Mouse (Mus musculus) embryonic facial prominence, embryonic 10.5 days (tissue): Measurements from ENCODE around the gene Sult2a8. TPM values are rescaled to one million over a fixed set of nuclear protein-coding genes. Genes with fewer than 3 reads are reported as not detected.
"Not testable (repeated sequence)": the region's sequence is repeated elsewhere in the genome, so short reads cannot be mapped to it uniquely, and the experiment has no call there.

Experiments
- DNase-seq: peaks from one replicate; pipeline ENCODE4 v3.0.0-alpha.2; 2017; ENCODE audit warnings: low spot score
- H3K27ac ChIP-seq: fragments of 300-500 bp; sonication (generic); replicated peaks from 2 replicates; pipeline ENCODE4 v1.5.1; 2016; ENCODE audit warnings: mild to moderate bottlenecking
- H3K27me3 ChIP-seq: fragments of 300-500 bp; sonication (generic); replicated peaks from 2 replicates; pipeline ENCODE4 v1.6.1; 2016; ENCODE audit warnings: low read depth, mild to moderate bottlenecking; ENCODE audit not compliant: poor library complexity, severe bottlenecking
- H3K36me3 ChIP-seq: fragments of 300-500 bp; sonication (generic); replicated peaks from 2 replicates; pipeline ENCODE4 v1.6.1; 2016; ENCODE audit warnings: mild to moderate bottlenecking, moderate library complexity
- H3K4me1 ChIP-seq: fragments of 300-500 bp; sonication (generic); 2 replicates; pipeline ENCODE4 v1.6.1; 2016
- H3K4me3 ChIP-seq: fragments of 300-500 bp; sonication (generic); 2 replicates; pipeline ENCODE4 v1.5.1; 2016; ENCODE audit warnings: mild to moderate bottlenecking, moderate library complexity
- H3K9me3 ChIP-seq: fragments of 300-500 bp; sonication (generic); 2 replicates; pipeline ENCODE4 v1.6.1; 2016; ENCODE audit warnings: mild to moderate bottlenecking
- WGBS: fragments of 180-500 bp; shearing (Covaris S2); methylation state at CpG from one replicate; pipeline ENCODE4 v1.1.7; 2016; 5-methylcytosine and 5-hydroxymethylcytosine counted together
- polyA plus RNA-seq: library from polyadenylated mRNA; unstranded; fragments of >200 nt; fragmentation: Nextera tagmentation; extraction: Ambion mirVana; gene quantifications from 2 replicates; pipeline ENCODE4 v1.2.1, GENCODE M21; 2016

The Sult2a8 gene
- not detected in 2 replicates for polyA plus RNA-seq

DNA sequence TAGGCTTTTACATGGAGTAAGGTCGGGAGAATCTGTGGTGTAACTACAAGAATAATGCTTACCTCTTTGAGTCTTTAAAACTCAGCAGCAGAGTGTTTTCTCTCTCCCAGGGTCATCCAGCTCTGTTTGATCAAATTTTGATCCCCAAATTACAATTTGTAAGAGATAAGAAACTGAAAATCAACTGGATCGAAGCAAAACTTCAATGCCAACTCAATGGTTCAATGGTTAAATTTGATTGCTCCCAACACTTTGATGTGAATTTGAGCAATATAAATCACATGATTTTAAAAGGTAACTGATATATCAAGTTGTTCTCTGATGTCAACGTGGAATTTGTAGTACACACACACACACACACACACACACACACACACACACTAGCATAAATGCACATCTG lies at the start of gene Sult2a8:
Sult2a8 (minus strand) TSS at position 236 of the 400 bp plus-strand sequence.
- H3K9me3 ChIP-seq: peaks cover 46% of the 10 kb centered on the region

DNA sequence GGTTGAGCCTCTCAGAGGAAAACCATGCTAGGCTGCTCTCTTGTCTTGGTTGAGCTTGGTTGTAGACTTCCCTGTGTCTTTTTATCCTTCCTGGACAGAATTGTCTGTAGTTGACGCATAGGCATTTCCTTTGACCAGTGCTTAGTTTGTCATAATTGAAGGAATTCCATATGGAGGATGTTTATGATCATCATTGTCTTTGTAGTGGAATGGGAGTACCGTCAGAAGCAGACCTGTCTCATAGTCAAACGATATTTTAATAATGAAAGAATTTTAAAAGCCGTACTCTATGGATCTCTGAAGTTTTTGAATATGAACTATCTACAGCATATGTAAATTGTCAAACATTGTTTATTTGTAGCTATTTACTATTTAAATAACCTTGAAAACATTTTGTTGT lies 47.6 kb upstream of the Sult2a8 start, which contains the start of gene Sult2a7:
Sult2a7 (minus strand) TSS at position 101 of the 400 bp plus-strand sequence.
- Histone ChIP-seq H3K36me3 (no peaks in the 10 kb centered on the region), H3K4me1 (no peaks in the 10 kb centered on the region), H3K4me3 (no peak within 1 kb of the TSS), H3K27me3 (no peaks in the 10 kb centered on the region), H3K9me3 (peaks cover 29% of the 10 kb centered on the region), H3K27ac (no peak within 1 kb of the TSS)
- 86% methylated on average over 4 of the region's 4 CpGs for WGBS
- no peak for DNase-seq

More for the DNA sequence above, at the start of gene Sult2a8:
- H3K4me1 ChIP-seq: no peaks in the 10 kb centered on the region
- DNase-seq: no peak
- no peaks in the 10 kb centered on the region for H3K27me3 ChIP-seq
- WGBS: 72% methylated on average over 3 of the region's 3 CpGs
- H3K36me3 ChIP-seq: no peaks in the 10 kb centered on the region
- H3K27ac ChIP-seq: no peak within 1 kb of the TSS
- no peak within 1 kb of the TSS for H3K4me3 ChIP-seq

DNA sequence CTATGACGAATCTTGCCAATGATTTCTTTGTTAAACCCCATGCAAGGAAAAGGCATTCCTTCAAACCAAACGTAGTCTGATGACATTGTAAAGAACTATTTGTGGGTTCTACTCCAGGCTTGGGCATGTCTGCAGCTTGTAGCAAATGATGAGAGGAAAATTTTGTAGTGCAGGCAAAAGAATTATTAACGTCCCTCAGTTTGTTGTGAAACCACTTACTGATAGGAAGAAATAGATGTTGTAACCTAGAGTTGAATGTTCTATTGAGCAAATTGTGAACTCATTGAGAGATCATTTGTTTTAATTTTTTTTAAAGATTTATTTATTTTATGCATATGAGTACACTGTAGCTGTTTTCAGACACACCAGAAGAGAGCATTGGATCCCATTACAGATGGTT lies 46.3 kb upstream of the Sult2a8 start:
- 75% methylated on average over 3 of the region's 3 CpGs for WGBS
- Histone ChIP-seq H3K27me3 (no peaks in the 10 kb centered on the region), H3K9me3 (peaks cover 29% of the 10 kb centered on the region), H3K4me1 (no peaks in the 10 kb centered on the region), H3K4me3 (no peak overlapping the region), H3K27ac (no peak overlapping the region), H3K36me3 (no peaks in the 10 kb centered on the region)
- no peak for DNase-seq

DNA sequence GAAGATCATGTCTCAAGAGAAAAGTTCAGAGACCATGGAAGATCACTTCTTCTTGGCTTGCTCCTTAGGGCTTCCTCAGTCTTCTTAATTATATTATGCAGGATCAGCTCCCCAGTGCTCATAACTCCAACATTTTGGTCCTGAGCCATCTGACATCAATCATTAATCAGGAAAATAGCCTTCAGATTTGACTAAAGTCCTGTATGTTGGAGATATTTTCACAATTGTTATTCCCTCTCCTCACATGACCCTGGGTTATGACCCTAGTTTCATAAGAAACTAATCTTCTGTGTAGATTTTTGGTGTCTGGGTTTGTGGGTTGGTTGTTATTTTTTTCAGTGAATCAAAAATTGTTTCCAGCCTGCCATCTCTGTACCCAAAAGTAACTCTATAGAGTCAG lies 7.0 kb downstream of the Sult2a8 start:
- Histone ChIP-seq H3K36me3 (no peaks in the 10 kb centered on the region), H3K4me3 (no peak overlapping the region), H3K27me3 (no peaks in the 10 kb centered on the region), H3K27ac (no peak overlapping the region), H3K9me3 (peaks cover 54% of the 10 kb centered on the region), H3K4me1 (no peaks in the 10 kb centered on the region)
- no peak for DNase-seq

DNA sequence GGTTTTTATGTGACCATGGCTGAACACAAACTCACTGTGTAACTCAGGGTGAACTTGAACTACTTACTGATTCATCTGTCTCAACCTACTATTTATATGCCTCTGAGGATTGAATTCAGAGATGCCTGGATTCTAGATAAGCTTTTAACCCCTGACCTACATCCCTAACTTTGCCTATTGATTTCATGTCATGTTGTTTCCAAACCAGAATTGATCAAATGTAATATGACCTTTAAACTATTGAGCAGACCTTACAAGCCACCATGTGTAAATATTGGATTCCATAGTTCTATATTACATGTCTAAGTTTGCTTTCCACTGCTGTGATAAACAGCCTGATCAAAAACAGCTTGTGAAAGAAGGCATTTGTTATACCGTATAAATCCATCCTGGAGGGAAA lies 8.1 kb downstream of the Sult2a8 start:
- Histone ChIP-seq H3K9me3 (peaks cover 55% of the 10 kb centered on the region), H3K27me3 (no peaks in the 10 kb centered on the region), H3K27ac (no peak overlapping the region), H3K36me3 (no peaks in the 10 kb centered on the region), H3K4me1 (no peaks in the 10 kb centered on the region), H3K4me3 (no peak overlapping the region)
- WGBS: 81% methylated on average over 1 of the region's 1 CpGs
- DNase-seq: no peak

DNA sequence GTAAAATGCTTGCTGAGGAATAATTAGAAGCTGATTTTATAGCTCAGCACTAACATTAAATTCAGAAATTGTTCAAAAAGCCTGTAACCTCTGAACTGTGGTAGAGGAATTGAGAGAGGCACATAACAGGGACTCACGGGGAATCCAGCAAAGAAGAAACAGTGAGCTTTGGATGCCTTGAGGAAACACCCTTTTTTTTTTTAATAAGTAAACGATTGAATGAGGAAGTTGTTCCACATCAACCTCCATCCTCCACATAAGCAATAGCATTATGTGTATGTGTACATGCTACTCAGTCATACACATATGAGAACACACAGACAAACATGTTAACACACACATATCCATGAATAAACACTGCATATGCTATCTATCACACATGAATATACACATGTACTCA lies 8.5 kb downstream of the Sult2a8 start:
- Histone ChIP-seq H3K27me3 (no peaks in the 10 kb centered on the region), H3K9me3 (peaks cover 51% of the 10 kb centered on the region; the same call in 1 of the 2 replicates), H3K4me1 (no peaks in the 10 kb centered on the region), H3K4me3 (no peak overlapping the region), H3K36me3 (no peaks in the 10 kb centered on the region), H3K27ac (no peak overlapping the region)
- 82% methylated on average over 2 of the region's 2 CpGs for WGBS
- no peak for DNase-seq

DNA sequence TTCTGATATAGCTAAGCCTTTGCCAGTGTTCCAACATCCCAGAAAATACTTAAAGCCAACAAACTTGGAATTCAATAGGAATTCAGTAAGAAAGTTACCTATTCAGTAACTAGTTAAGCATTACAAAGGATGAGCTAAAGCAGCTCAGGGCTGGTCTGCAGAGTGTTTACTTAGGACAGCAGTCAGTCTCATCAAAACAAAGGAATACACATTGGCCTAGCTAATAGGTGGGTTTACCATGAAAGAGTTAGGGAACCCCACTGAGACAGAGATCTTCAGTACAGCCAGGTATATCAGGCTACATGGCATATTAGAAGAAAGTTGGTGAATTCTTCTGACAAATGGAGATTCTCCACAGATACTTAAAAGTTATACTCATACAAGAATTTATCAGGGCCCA lies 47.2 kb downstream of the Sult2a8 start:
- H3K4me1 ChIP-seq, DNase-seq, H3K27me3 ChIP-seq, H3K4me3 ChIP-seq, H3K36me3 ChIP-seq, H3K27ac ChIP-seq: not testable (repeated sequence)
- peaks cover 34% of the 10 kb centered on the region; the same call in 1 of the 2 replicates for H3K9me3 ChIP-seq

DNA sequence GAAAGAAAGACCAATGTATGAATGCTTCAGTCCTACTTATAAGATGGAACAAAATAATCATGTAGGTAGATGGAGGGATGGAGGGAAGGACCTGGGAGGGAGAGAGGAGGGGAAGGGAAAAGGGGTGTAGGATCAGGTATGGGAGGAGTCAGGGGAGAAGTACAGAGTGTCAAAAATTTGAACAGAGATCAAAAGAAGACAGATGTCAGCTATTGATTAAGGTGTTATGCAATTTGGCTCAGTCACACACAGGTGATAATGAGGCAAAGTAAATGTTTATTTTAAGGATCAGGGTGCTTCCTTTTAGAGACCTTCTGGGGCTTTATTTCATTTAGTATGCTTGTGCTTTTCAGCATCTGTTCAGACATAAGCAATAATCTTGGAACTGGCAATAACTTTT lies 50.1 kb downstream of the Sult2a8 start:
- Histone ChIP-seq H3K27me3 (no peaks in the 10 kb centered on the region), H3K36me3 (no peaks in the 10 kb centered on the region), H3K4me1 (no peaks in the 10 kb centered on the region), H3K4me3 (no peak overlapping the region), H3K9me3 (peaks cover 37% of the 10 kb centered on the region; the same call in 1 of the 2 replicates), H3K27ac (no peak overlapping the region)
- DNase-seq: no peak

Other genes with a start within 250 kb of the Sult2a8 start
- gene Sult2a6, start 191.9 kb downstream of the Sult2a8 start, polyA plus RNA-seq: not detected in 2 replicates
- gene Obox8, start 113.2 kb downstream of the Sult2a8 start, polyA plus RNA-seq: not detected in 2 replicates
- not detected in 2 replicates for gene Sult2a7, start 47.5 kb upstream of the Sult2a8 start, polyA plus RNA-seq
- 0.09 and 0.13 TPM in 2 replicates for gene Vmn1r90, start 116.7 kb upstream of the Sult2a8 start, polyA plus RNA-seq
- not detected in 2 replicates for gene Obox7, start 212.7 kb upstream of the Sult2a8 start, polyA plus RNA-seq